Mouse (Mus musculus): ENCODE measurements at regions not wholly inside any gene's neighbourhood (a gene's known extent, or its start where the extent isn't known, plus 50 kb on each side); places are given as distances from the start of the nearest gene placed in this dataset.

DNA sequence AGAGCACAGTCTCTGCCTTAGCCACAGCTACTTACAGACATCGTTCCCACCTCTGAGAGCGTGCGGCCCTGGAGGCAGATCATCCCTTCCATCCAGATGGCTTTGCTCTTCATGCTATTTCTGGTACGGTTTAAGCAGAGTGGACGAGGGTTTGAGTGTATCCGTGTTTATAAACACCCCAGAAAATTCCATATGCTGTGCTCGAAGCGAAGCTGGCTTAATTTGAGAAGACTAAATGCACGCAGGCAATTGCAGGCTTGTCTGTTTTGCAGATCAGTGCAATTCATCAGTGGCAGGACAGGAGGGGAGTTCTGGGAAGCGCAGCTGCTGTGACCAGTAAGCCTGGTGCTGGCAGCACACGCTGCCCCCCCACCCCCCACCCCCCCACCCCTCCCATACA lies 72.9 kb upstream of the Dhx15 start:
- TF ChIP-seq CTCF (IDR thresholded peaks at IDR 0.05; ENCODE audit: control insufficient read depth, insufficient read depth, insufficient replicate concordance, low read depth, low read length) (no peak), POLR2A (IDR thresholded peaks at IDR 0.05; ENCODE audit: control insufficient read depth, low read depth, low read length) (no peak)

Data from testis, adult 2 months (tissue).